Mouse (Mus musculus): ENCODE measurements around the gene Tigd2.

- TF ChIP-seq CTCF (IDR thresholded peaks at IDR 0.05; ENCODE audit: insufficient read depth, low read depth, low read length) (no peak), POLR2A (IDR thresholded peaks at IDR 0.05; ENCODE audit: insufficient read depth, low read depth, low read length) (no peak)
These were observed 18.7 kb upstream of the Tigd2 start for GRCm38 (mm10) chr6:59190006-59190405.

Measured in olfactory bulb, adult 2 months (tissue).